Mouse (Mus musculus) kidney, adult 11 months (tissue): ENCODE data around the gene Wdr26.

Experiments used
- DNase-seq: peaks from one replicate; pipeline ENCODE4 v3.0.0; 2022

Wdr26 gene

GRCm38 (mm10) chr1:181234326-181235035 is 22.7 kb upstream of the Wdr26 start:
- no peak for DNase-seq

- DNase-seq: no peak
Measured at GRCm38 (mm10) chr1:181233734-181234133, 21.9 kb upstream of the Wdr26 start.

GRCm38 (mm10) chr1:181232307-181233027 is 20.7 kb upstream of the Wdr26 start:
- DNase-seq: peak; percentile 78

GRCm38 (mm10) chr1:181231821-181232220 is 20.0 kb upstream of the Wdr26 start:
- DNase-seq: no peak

GRCm38 (mm10) chr1:181231262-181231661 is 19.5 kb upstream of the Wdr26 start:
- no peak for DNase-seq

GRCm38 (mm10) chr1:181230731-181231148 is 18.9 kb upstream of the Wdr26 start:
- no peak for DNase-seq

GRCm38 (mm10) chr1:181229046-181229445 is 17.2 kb upstream of the Wdr26 start:
- no peak for DNase-seq

- DNase-seq: no peak
Measured at GRCm38 (mm10) chr1:181228591-181228990, 16.8 kb upstream of the Wdr26 start.

GRCm38 (mm10) chr1:181227804-181228203 is 16.0 kb upstream of the Wdr26 start:
- DNase-seq: no peak

GRCm38 (mm10) chr1:181226850-181227249 is 15.0 kb upstream of the Wdr26 start:
- DNase-seq: no peak

- DNase-seq: no peak
Measured at GRCm38 (mm10) chr1:181225281-181225680, 13.5 kb upstream of the Wdr26 start.

- DNase-seq: no peak
Measured at GRCm38 (mm10) chr1:181222041-181222440, 10.2 kb upstream of the Wdr26 start.

GRCm38 (mm10) chr1:181216315-181216714 is 4.5 kb upstream of the Wdr26 start:
- DNase-seq: no peak

- DNase-seq: no peak
Measured at GRCm38 (mm10) chr1:181214296-181215035, 2.7 kb upstream of the Wdr26 start.

- DNase-seq: no peak
Measured at GRCm38 (mm10) chr1:181211403-181211919, 340 bp downstream of the Wdr26 start.

GRCm38 (mm10) chr1:181210601-181211402 is 999 bp downstream of the Wdr26 start:
- peak; percentile 35 for DNase-seq

- DNase-seq: no peak
Measured at GRCm38 (mm10) chr1:181210147-181210546, 1.7 kb downstream of the Wdr26 start.

- no peak for DNase-seq
Measured at GRCm38 (mm10) chr1:181199446-181199845, 12.4 kb downstream of the Wdr26 start.

- DNase-seq: no peak
Measured at GRCm38 (mm10) chr1:181188925-181189324, 22.9 kb downstream of the Wdr26 start.

GRCm38 (mm10) chr1:181170210-181170609 is 41.6 kb downstream of the Wdr26 start:
- no peak for DNase-seq

- DNase-seq: no peak
Measured at GRCm38 (mm10) chr1:181168377-181168776, 43.4 kb downstream of the Wdr26 start.

- no peak for DNase-seq
Measured at GRCm38 (mm10) chr1:181167816-181168215, 44.0 kb downstream of the Wdr26 start.

GRCm38 (mm10) chr1:181151541-181151940 is 60.3 kb downstream of the Wdr26 start:
- no peak for DNase-seq
